Mouse (Mus musculus): ENCODE data around the gene Acsl4. TPM values are rescaled to one million over a fixed set of nuclear protein-coding genes. Genes with fewer than 3 reads are reported as not detected.

The Acsl4 gene
- 2.4 and 5.3 TPM in 2 replicates for polyA plus RNA-seq (2012; rRNA removed; ENCODE audit: low replicate concordance)

GRCm38 (mm10) chrX:142390247-142390908 lies at the start of gene Acsl4:
Acsl4 (minus strand) TSS chrX:142390535.

GRCm38 (mm10) chrX:142305869-142306581 lies 84.3 kb downstream of the Acsl4 start, which contains the start of gene Kcne1l:
Kcne1l (minus strand) TSS chrX:142306294.

Other genes starting within 250 kb of the Acsl4 start
- gene Gucy2f, start 193.6 kb downstream of the Acsl4 start, polyA plus RNA-seq (2012; rRNA removed; ENCODE audit: low replicate concordance), result not detected in 2 replicates
- 1.4 and 3.6 TPM in 2 replicates for gene Nxt2, start 163.8 kb downstream of the Acsl4 start, polyA plus RNA-seq (2012; rRNA removed; ENCODE audit: low replicate concordance)
- 3.1 and 4.7 TPM in 2 replicates for gene Kcne1l, start 84.2 kb downstream of the Acsl4 start, polyA plus RNA-seq (2012; rRNA removed; ENCODE audit: low replicate concordance)

Measured in mammary gland, adult 2 months (tissue).